Mouse (Mus musculus): Measurements from ENCODE around the gene Shf. TPM values are rescaled to one million over a fixed set of nuclear protein-coding genes. Genes with fewer than 3 reads are reported as not detected.

Shf gene
- polyA plus RNA-seq, 1 experiment from 2014 or later, result 7.9 TPM

DNA sequence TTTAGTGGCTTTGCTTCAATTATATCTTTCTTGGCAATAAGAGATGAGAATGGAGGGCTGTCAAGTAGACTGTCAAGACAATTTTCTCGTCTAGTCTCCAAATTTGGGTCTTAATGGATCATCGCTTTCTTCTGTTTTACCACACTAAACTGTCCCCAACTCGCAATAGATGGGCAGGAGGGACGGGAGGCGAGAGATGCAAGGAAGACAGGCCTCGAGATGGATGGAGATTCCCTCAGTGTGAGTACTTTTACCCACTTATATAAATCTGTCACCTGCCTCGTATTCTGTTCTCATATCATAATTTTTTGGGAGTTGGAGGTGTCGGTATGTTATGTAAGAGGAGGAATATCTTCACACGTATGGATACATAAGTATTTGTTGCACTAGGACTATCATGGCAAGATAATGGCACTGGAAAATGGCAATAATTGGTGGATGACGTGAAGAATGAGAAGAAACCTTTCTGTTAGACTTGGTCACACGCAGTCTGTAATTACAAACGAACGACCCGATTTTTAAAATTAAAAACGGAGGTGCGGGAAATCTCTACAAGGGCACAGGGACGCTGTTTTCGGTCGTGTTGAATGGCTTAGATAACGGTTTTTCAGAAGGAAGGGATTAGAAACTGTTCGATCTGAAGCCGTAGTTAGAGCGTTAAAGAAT lies 5.8 kb upstream of the Shf start:
- WGBS, result 26% methylated on average over 23 of the region's 23 CpGs
- H3K36me3 ChIP-seq (ENCODE audit: control insufficient read depth, insufficient read depth, low read length), result no peaks in the 10 kb centered on the region

DNA sequence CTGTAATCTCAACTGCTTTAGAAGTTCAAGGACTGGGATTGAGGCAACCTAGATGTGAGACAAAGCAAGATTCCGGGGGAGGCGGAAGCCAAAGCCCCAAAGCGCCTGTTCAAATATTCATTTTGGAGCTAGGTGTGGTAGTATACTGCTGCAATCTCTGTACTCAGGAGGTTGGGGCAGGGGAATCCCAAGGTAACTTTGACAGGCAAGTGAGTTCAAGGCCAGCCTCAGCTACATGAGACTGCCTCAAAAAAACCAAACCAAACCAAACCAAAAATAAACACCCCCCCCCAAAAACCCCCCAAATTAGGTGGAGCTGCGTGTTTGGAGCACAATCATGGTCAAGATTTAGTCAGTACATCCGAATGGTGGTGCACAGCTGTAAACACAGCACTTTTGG lies 5.0 kb upstream of the Shf start:
- H3K36me3 ChIP-seq (ENCODE audit: control insufficient read depth, insufficient read depth, low read length), result no peaks in the 10 kb centered on the region
- H3K4me3 ChIP-seq (ENCODE audit: low read depth, low read length), result no peak overlapping the region
- no peaks in the 10 kb centered on the region for H3K9me3 ChIP-seq (ENCODE audit: control insufficient read depth, low read length)
- WGBS, result 83% methylated on average over 5 of the region's 5 CpGs
- ATAC-seq (ENCODE audit: insufficient number of reproducible peaks, low FRiP score, low TSS enrichment, low read depth) (no peak), DNase-seq (ENCODE audit: low spot score) (no peak)
- peaks cover 4% of the 10 kb centered on the region; the same call in 1 of the 2 replicates for H3K4me1 ChIP-seq (ENCODE audit: control insufficient read depth, insufficient read depth, low read length)
- H3K27ac ChIP-seq (replicated peaks; ENCODE audit: low read depth, low read length), result no peak overlapping the region
- H3K4me2 ChIP-seq (ENCODE audit: low read depth, severe bottlenecking), result no peak overlapping the region
- H3K27me3 ChIP-seq (ENCODE audit: control insufficient read depth, insufficient read depth, low read length), result no peaks in the 10 kb centered on the region
- no peak overlapping the region for H3K9ac ChIP-seq (ENCODE audit: low read length)

More for the DNA sequence above, 5.8 kb upstream of the Shf start:
- Histone ChIP-seq H3K4me2 (ENCODE audit: low read depth, severe bottlenecking) (peak overlapping the region; percentile 40), H3K27ac (replicated peaks; ENCODE audit: low read depth, low read length) (no peak overlapping the region), H3K27me3 (ENCODE audit: control insufficient read depth, insufficient read depth, low read length) (no peaks in the 10 kb centered on the region), H3K9ac (ENCODE audit: low read length) (peak overlapping the region; percentile 17; the same call in 1 of the 2 replicates), H3K4me1 (ENCODE audit: control insufficient read depth, insufficient read depth, low read length) (no peaks in the 10 kb centered on the region; the same call in 1 of the 2 replicates), H3K4me3 (ENCODE audit: low read depth, low read length) (peak overlapping the region; percentile 27), H3K9me3 (ENCODE audit: control insufficient read depth, low read length) (no peaks in the 10 kb centered on the region)
- no peak for DNase-seq (ENCODE audit: low spot score)
- no peak for ATAC-seq (ENCODE audit: insufficient number of reproducible peaks, low FRiP score, low TSS enrichment, low read depth)

DNA sequence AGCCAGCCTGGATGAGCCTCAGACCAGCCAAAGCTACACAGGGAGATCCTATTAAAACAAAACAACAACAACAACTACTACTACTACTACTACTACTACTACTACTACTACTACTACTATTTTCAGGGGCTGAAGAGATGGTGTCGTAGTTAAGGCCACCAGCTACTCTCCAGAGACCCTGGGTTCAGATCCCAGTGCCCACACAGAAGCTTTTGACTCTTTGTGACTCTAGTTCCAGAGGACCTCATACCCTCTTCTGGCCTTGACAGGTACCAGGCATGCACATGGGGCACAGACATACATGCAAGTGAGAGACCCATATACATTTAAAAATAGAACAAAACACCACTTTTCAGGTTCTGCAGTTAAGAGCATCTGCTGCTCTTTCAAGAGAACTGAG lies 3.6 kb upstream of the Shf start:
- DNase-seq (ENCODE audit: low spot score) (no peak), ATAC-seq (ENCODE audit: insufficient number of reproducible peaks, low FRiP score, low TSS enrichment, low read depth) (no peak)
- H3K4me3 ChIP-seq (ENCODE audit: low read depth, low read length), result no peak overlapping the region
- H3K27me3 ChIP-seq (ENCODE audit: control insufficient read depth, insufficient read depth, low read length), result no peaks in the 10 kb centered on the region
- 91% methylated on average over 1 of the region's 1 CpGs for WGBS
- H3K4me2 ChIP-seq (ENCODE audit: low read depth, severe bottlenecking), result no peak overlapping the region
- H3K36me3 ChIP-seq (ENCODE audit: control insufficient read depth, insufficient read depth, low read length), result no peaks in the 10 kb centered on the region
- H3K9ac ChIP-seq (ENCODE audit: low read length), result no peak overlapping the region
- peaks cover 6% of the 10 kb centered on the region for H3K4me1 ChIP-seq (ENCODE audit: control insufficient read depth, insufficient read depth, low read length)
- no peaks in the 10 kb centered on the region for H3K9me3 ChIP-seq (ENCODE audit: control insufficient read depth, low read length)
- no peak overlapping the region for H3K27ac ChIP-seq (replicated peaks; ENCODE audit: low read depth, low read length)

DNA sequence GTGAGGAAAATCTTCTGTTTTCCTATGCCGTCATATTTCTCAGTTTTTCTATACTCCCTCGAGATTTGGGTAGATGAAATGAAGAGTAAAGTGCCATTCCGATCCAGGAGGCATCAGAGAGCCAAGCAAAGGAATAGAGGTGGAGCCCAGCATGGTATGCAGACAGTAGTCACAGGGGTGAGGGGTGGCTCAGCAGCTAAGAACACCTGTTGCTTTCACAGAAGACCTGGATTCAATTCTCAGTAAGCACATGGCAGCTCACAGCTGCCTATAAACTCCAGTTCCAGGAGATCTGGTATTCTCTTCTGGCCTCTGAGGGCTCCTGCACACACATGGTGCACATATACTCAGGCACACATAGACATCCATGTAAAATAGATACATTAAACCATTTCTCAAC lies 3.1 kb upstream of the Shf start:
- DNase-seq (ENCODE audit: low spot score), result no peak
- Histone ChIP-seq H3K27ac (replicated peaks; ENCODE audit: low read depth, low read length) (no peak overlapping the region), H3K9ac (ENCODE audit: low read length) (no peak overlapping the region), H3K4me3 (ENCODE audit: low read depth, low read length) (no peak overlapping the region), H3K4me2 (ENCODE audit: low read depth, severe bottlenecking) (no peak overlapping the region), H3K36me3 (ENCODE audit: control insufficient read depth, insufficient read depth, low read length) (no peaks in the 10 kb centered on the region), H3K9me3 (ENCODE audit: control insufficient read depth, low read length) (no peaks in the 10 kb centered on the region), H3K27me3 (ENCODE audit: control insufficient read depth, insufficient read depth, low read length) (no peaks in the 10 kb centered on the region), H3K4me1 (ENCODE audit: control insufficient read depth, insufficient read depth, low read length) (peaks cover 11% of the 10 kb centered on the region)
- WGBS, result 71% methylated on average over 3 of the region's 3 CpGs
- no peak for ATAC-seq (ENCODE audit: insufficient number of reproducible peaks, low FRiP score, low TSS enrichment, low read depth)

DNA sequence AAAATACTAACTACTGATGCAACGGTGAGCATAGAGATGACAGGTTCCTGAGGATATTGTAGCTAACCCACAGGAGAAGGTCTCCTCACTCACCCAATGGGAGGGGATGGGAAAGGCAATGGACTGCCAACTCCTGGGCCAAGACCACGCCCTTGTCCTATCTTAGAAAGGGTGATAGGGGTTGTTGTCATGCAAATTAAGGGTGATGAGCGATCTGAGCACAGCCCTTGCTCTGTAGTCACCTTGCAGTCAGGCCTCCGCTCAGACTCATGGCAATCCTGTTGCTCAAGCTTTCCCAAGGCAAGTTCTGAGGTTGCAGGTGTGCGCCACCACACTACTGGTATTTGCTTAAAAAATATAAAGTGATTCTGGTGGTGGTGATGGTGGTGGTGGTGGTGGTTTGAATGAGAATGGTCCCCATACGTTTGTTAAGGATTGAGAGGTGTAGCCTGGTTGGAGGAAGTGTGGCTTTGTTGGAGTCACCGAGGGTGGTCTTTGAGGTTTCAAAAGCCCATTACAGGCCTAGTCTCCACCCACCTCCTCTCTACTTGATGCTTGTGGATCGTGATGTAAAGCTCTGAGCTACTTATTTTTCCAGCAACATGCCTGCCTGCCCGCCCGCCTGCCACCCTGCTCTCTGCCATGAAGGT lies 1.3 kb upstream of the Shf start:
- no peak overlapping the region for H3K9ac ChIP-seq (ENCODE audit: low read length)
- H3K9me3 ChIP-seq (ENCODE audit: control insufficient read depth, low read length), result no peaks in the 10 kb centered on the region
- 25% methylated on average over 10 of the region's 10 CpGs for WGBS
- H3K4me3 ChIP-seq (ENCODE audit: low read depth, low read length), result no peak overlapping the region
- no peak for DNase-seq (ENCODE audit: low spot score)
- no peak for ATAC-seq (ENCODE audit: insufficient number of reproducible peaks, low FRiP score, low TSS enrichment, low read depth)
- H3K4me1 ChIP-seq (ENCODE audit: control insufficient read depth, insufficient read depth, low read length), result peaks cover 24% of the 10 kb centered on the region
- no peaks in the 10 kb centered on the region for H3K36me3 ChIP-seq (ENCODE audit: control insufficient read depth, insufficient read depth, low read length)
- H3K27ac ChIP-seq (replicated peaks; ENCODE audit: low read depth, low read length), result no peak overlapping the region
- H3K4me2 ChIP-seq (ENCODE audit: low read depth, severe bottlenecking), result no peak overlapping the region
- H3K27me3 ChIP-seq (ENCODE audit: control insufficient read depth, insufficient read depth, low read length), result no peaks in the 10 kb centered on the region

DNA sequence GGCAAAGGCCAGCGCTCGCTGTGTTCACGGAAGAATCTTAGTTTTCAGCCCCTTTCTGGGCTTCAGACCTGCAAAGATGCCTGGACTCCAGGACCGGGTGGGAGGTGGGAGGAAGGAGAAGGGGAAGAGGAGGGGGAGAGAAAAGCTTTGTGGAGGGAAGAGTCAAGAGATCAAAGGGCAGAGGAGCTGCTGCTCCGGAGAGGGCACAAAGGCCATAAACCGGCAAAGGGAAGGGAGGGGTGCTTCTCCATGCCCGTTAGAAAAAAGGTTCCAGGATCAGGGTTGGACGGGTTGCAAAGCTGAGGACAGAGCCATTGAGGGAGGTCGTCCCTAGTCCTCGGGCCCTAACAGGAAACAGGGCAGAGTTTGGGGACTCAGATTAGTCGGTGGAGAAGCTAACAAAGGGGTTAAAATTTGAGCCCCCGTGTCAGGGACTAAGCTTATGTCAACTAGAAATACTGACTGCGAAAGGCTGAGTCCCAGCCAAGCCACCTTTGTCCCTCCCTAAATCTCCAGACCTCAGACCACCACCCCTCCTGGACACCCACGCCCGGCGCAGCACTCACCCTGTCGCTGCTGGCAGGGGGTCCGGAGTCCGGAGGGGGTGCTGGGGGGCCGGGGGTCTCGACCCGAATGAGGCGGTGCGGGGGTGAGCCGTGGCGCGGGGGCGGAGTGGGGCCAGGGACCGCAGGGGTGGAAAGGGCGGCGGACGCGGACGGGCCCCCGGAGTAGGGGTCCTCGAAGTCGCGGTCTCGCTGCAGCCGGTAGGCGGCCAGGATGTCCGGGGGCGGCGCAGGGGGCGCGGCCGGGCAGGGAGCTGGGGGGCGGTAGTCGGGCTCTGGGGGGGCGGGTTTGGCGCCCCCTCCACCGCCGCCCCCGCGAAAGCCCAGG lies 636 bp downstream of the Shf start:
- under 1% methylated on average over 25 of the region's 55 CpGs for WGBS
- Histone ChIP-seq H3K9ac (ENCODE audit: low read length) (peak overlapping the region; percentile 89), H3K27ac (replicated peaks; ENCODE audit: low read depth, low read length) (0 out of 2 replicates have a peak overlapping the region, but pooled peaks have one; percentile 5), H3K4me2 (ENCODE audit: low read depth, severe bottlenecking) (peak overlapping the region; percentile 74), H3K4me1 (ENCODE audit: control insufficient read depth, insufficient read depth, low read length) (peaks cover 24% of the 10 kb centered on the region), H3K4me3 (ENCODE audit: low read depth, low read length) (peak overlapping the region; percentile 96), H3K36me3 (ENCODE audit: control insufficient read depth, insufficient read depth, low read length) (peaks cover 4% of the 10 kb centered on the region; the same call in 1 of the 2 replicates), H3K27me3 (ENCODE audit: control insufficient read depth, insufficient read depth, low read length) (no peaks in the 10 kb centered on the region), H3K9me3 (ENCODE audit: control insufficient read depth, low read length) (no peaks in the 10 kb centered on the region)
- DNase-seq (ENCODE audit: low spot score), result peak; percentile 69
- ATAC-seq (ENCODE audit: insufficient number of reproducible peaks, low FRiP score, low TSS enrichment, low read depth), result peak; percentile 66

DNA sequence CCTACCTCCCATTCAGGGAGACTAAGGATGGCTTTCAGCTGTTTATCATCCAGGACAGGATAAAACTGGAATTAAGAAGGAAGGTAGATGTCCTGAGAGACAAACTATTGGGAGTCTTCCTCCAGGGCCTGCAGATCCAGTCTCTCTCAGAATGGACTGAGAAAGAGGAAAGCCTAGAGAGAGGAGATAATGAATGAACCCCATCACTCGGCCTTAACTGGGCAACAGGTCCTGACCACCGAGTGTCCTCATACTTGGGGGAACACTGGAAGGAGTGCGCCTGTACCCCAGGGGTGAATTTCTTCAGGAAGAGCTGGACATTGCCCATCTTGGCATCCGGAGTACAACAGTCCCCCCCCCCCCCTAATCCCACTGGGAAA lies 1.3 kb downstream of the Shf start:
- H3K4me3 ChIP-seq (ENCODE audit: low read depth, low read length), result peak overlapping the region; percentile 96
- ATAC-seq (ENCODE audit: insufficient number of reproducible peaks, low FRiP score, low TSS enrichment, low read depth), result no peak
- H3K4me2 ChIP-seq (ENCODE audit: low read depth, severe bottlenecking), result peak overlapping the region; percentile 74
- 5% methylated on average over 4 of the region's 4 CpGs for WGBS
- no peaks in the 10 kb centered on the region for H3K27me3 ChIP-seq (ENCODE audit: control insufficient read depth, insufficient read depth, low read length)
- no peak overlapping the region for H3K27ac ChIP-seq (replicated peaks; ENCODE audit: low read depth, low read length)
- H3K36me3 ChIP-seq (ENCODE audit: control insufficient read depth, insufficient read depth, low read length), result peaks cover 6% of the 10 kb centered on the region; the same call in 1 of the 2 replicates
- peak overlapping the region; percentile 89; the same call in 1 of the 2 replicates for H3K9ac ChIP-seq (ENCODE audit: low read length)
- H3K4me1 ChIP-seq (ENCODE audit: control insufficient read depth, insufficient read depth, low read length), result peaks cover 24% of the 10 kb centered on the region
- no peaks in the 10 kb centered on the region for H3K9me3 ChIP-seq (ENCODE audit: control insufficient read depth, low read length)
- DNase-seq (ENCODE audit: low spot score), result no peak

DNA sequence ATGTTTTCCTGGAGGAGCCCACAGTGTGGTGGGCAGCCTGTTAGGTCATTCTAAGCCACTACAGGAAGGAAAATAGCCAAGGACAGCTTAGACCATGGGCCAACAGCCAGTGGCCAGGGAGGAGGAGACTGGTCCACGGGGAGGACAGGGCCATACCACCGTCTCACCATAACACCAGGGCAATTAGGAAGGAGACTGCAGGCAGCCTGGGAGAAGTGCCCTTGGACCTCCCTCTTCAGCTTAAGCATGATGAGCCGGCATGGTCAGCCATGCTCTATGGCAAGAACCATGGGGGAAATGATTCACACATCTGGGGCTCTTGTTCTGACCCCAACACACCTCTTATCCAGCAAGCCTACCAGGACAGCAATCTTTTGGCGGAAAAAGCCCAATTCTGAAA lies 1.8 kb downstream of the Shf start:
- Histone ChIP-seq H3K4me3 (ENCODE audit: low read depth, low read length) (peak overlapping the region; percentile 96), H3K36me3 (ENCODE audit: control insufficient read depth, insufficient read depth, low read length) (peaks cover 6% of the 10 kb centered on the region; the same call in 1 of the 2 replicates), H3K9ac (ENCODE audit: low read length) (no peak overlapping the region), H3K4me2 (ENCODE audit: low read depth, severe bottlenecking) (peak overlapping the region; percentile 74), H3K4me1 (ENCODE audit: control insufficient read depth, insufficient read depth, low read length) (peaks cover 24% of the 10 kb centered on the region), H3K9me3 (ENCODE audit: control insufficient read depth, low read length) (no peaks in the 10 kb centered on the region), H3K27ac (replicated peaks; ENCODE audit: low read depth, low read length) (no peak overlapping the region), H3K27me3 (ENCODE audit: control insufficient read depth, insufficient read depth, low read length) (no peaks in the 10 kb centered on the region)
- ATAC-seq (ENCODE audit: insufficient number of reproducible peaks, low FRiP score, low TSS enrichment, low read depth) (no peak), DNase-seq (ENCODE audit: low spot score) (no peak)
- WGBS, result 10% methylated on average over 4 of the region's 4 CpGs

Measured in limb, embryonic 11.5 days (tissue).